Mouse (Mus musculus): ENCODE measurements around the gene Trappc5.

Trappc5 gene

GRCm38 (mm10) chr8:3676993-3677579 is 987 bp downstream of the Trappc5 start:
- DNase-seq (ENCODE audit: extremely low spot score, low read depth, low spot score), result no peak

- DNase-seq (ENCODE audit: extremely low spot score, low read depth, low spot score), result no peak
Observed at GRCm38 (mm10) chr8:3678831-3679230, 2.7 kb downstream of the Trappc5 start.

GRCm38 (mm10) chr8:3679236-3679635 is 3.1 kb downstream of the Trappc5 start:
- no peak for DNase-seq (ENCODE audit: extremely low spot score, low read depth, low spot score)

- no peak for DNase-seq (ENCODE audit: extremely low spot score, low read depth, low spot score)
Observed at GRCm38 (mm10) chr8:3679656-3680055, 3.6 kb downstream of the Trappc5 start.

GRCm38 (mm10) chr8:3682435-3682834 is 6.3 kb downstream of the Trappc5 start:
- no peak for DNase-seq (ENCODE audit: extremely low spot score, low read depth, low spot score)

- no peak for DNase-seq (ENCODE audit: extremely low spot score, low read depth, low spot score)
Observed at GRCm38 (mm10) chr8:3683408-3684176, 7.5 kb downstream of the Trappc5 start.

- no peak for DNase-seq (ENCODE audit: extremely low spot score, low read depth, low spot score)
Observed at GRCm38 (mm10) chr8:3684530-3684929, 8.4 kb downstream of the Trappc5 start.

- no peak for DNase-seq (ENCODE audit: extremely low spot score, low read depth, low spot score)
Observed at GRCm38 (mm10) chr8:3685422-3685821, 9.3 kb downstream of the Trappc5 start.

GRCm38 (mm10) chr8:3687537-3687936 is 11.4 kb downstream of the Trappc5 start:
- DNase-seq (ENCODE audit: extremely low spot score, low read depth, low spot score), result no peak

GRCm38 (mm10) chr8:3690774-3691173 is 14.7 kb downstream of the Trappc5 start:
- no peak for DNase-seq (ENCODE audit: extremely low spot score, low read depth, low spot score)

GRCm38 (mm10) chr8:3694121-3694520 is 18.0 kb downstream of the Trappc5 start, which contains the start of gene Fcer2a:
TSS of gene Fcer2a (minus strand) at chr8:3694175.
- DNase-seq (ENCODE audit: extremely low spot score, low read depth, low spot score), result no peak

- DNase-seq (ENCODE audit: extremely low spot score, low read depth, low spot score), result no peak
Observed at GRCm38 (mm10) chr8:3701491-3701890, 25.4 kb downstream of the Trappc5 start.

- DNase-seq (ENCODE audit: extremely low spot score, low read depth, low spot score), result no peak
Observed at GRCm38 (mm10) chr8:3705711-3706110, 29.6 kb downstream of the Trappc5 start.

- DNase-seq (ENCODE audit: extremely low spot score, low read depth, low spot score), result no peak
Observed at GRCm38 (mm10) chr8:3707611-3708010, 31.5 kb downstream of the Trappc5 start.

- DNase-seq (ENCODE audit: extremely low spot score, low read depth, low spot score), result no peak
Observed at GRCm38 (mm10) chr8:3710312-3710711, 34.2 kb downstream of the Trappc5 start.

GRCm38 (mm10) chr8:3711646-3712045 is 35.5 kb downstream of the Trappc5 start:
- DNase-seq (ENCODE audit: extremely low spot score, low read depth, low spot score), result no peak

- no peak for DNase-seq (ENCODE audit: extremely low spot score, low read depth, low spot score)
Observed at GRCm38 (mm10) chr8:3717321-3717954, 41.3 kb downstream of the Trappc5 start.

GRCm38 (mm10) chr8:3718559-3718958 is 42.5 kb downstream of the Trappc5 start:
- DNase-seq (ENCODE audit: extremely low spot score, low read depth, low spot score), result no peak

GRCm38 (mm10) chr8:3720551-3720950 is 44.5 kb downstream of the Trappc5 start, which contains the start of gene Clec4g:
TSS of gene Clec4g (minus strand) at chr8:3720651.
- DNase-seq (ENCODE audit: extremely low spot score, low read depth, low spot score), result no peak

- DNase-seq (ENCODE audit: extremely low spot score, low read depth, low spot score), result no peak
Observed at GRCm38 (mm10) chr8:3721041-3721440, 44.9 kb downstream of the Trappc5 start.
